ENCODE assay signal across 27 mouse cellular contexts in genomic region chrX:169049550-169049949, GRCm38 (mm10).
DNase-seq lines count a peak whose midpoint lies in the region; ATAC-seq and TF ChIP-seq lines count a peak whose summit lies in the region.
"Had no signal": no experiment of that assay in that cellular context is flagged by ENCODE, and none has a peak within 500 bp of the region (broad histone marks: within the 10 kb centered on the region; RNA-seq: fewer than 3 reads in every experiment).

No protein-coding gene starts in this region.

- H3K9me3 ChIP-seq in liver, embryonic 12.5 days (replicated peaks) = no peaks in the 10 kb centered on the region
- H3K9me3 ChIP-seq in MEL (replicated peaks; ENCODE audit: insufficient read depth, low read length) = no peaks in the 10 kb centered on the region
- H3K9me3 ChIP-seq: embryonic facial prominence, embryonic 13.5 days; forebrain, embryonic 13.5 days; G1E; heart, embryonic 12.5 days; liver, embryonic 13.5 days; lung, embryonic 15.5 days; midbrain, embryonic 10.5 days had no signal

- TF ChIP-seq RAD21 in MEL (IDR thresholded peaks at IDR 0.05; ENCODE audit: low read depth, low read length) = peak; percentile 64

- no peaks in the 10 kb centered on the region for H3K36me3 ChIP-seq in liver, embryonic 12.5 days
- peaks cover 0 to 50% of the 10 kb centered on the region in 2 experiments; a peak in 2 of 4 replicates for H3K36me3 ChIP-seq in MEL (ENCODE audit: control insufficient read depth in 1 of 2, insufficient read depth in 2 of 2, low read length in 2 of 2)
- H3K36me3 ChIP-seq: embryonic facial prominence, embryonic 13.5 days; heart, embryonic 12.5 days; liver, embryonic 13.5 days; lung, embryonic 15.5 days; midbrain, embryonic 10.5 days had no signal

- H3K27ac ChIP-seq in liver, embryonic 12.5 days = no peak overlapping the region
- no peak overlapping the region for H3K27ac ChIP-seq in MEL (ENCODE audit: control insufficient read depth, low read depth, low read length)
- H3K27ac ChIP-seq: embryonic facial prominence, embryonic 13.5 days; forebrain, embryonic 13.5 days; kidney, postnatal 0 days; liver, embryonic 13.5 days; lung, embryonic 15.5 days; midbrain, embryonic 10.5 days had no signal

- TF ChIP-seq EP300 in MEL (IDR thresholded peaks at IDR 0.05; ENCODE audit: low read depth in 1 of 2, low read length in 2 of 2) = no peak

- ATAC-seq in liver, embryonic 12.5 days = no peak
- ATAC-seq: forebrain, embryonic 13.5 days had no signal

- TF ChIP-seq CTCF in MEL (IDR thresholded peaks at IDR 0.05 in 2 of 3, conservative IDR thresholded peaks at IDR 0.05 in 1 of 3; ENCODE audit: control insufficient read depth in 1 of 3, insufficient read depth in 1 of 3, low read depth in 2 of 3, low read length in 3 of 3, poor library complexity in 1 of 3, severe bottlenecking in 1 of 3) = peak in 2 of 3 experiments; percentile 26 to 52; a peak in 3 of 6 replicates

- no peak overlapping the region for H3K9ac ChIP-seq in liver, embryonic 12.5 days
- H3K9ac ChIP-seq in MEL (ENCODE audit: control insufficient read depth, low read depth, low read length, poor library complexity, severe bottlenecking) = no peak overlapping the region
- H3K9ac ChIP-seq: embryonic facial prominence, embryonic 13.5 days; forebrain, embryonic 13.5 days; heart, embryonic 12.5 days; liver, embryonic 13.5 days; lung, embryonic 15.5 days had no signal

- no peak for TF ChIP-seq POLR2A in MEL (IDR thresholded peaks at IDR 0.05; ENCODE audit: control insufficient read depth in 1 of 2, insufficient read depth in 1 of 2, low read depth in 1 of 2, low read length in 2 of 2, poor library complexity in 1 of 2)

- H3K4me1 ChIP-seq in liver, embryonic 12.5 days = peaks cover 18% of the 10 kb centered on the region
- peaks cover 28 to 42% of the 10 kb centered on the region in 2 experiments for H3K4me1 ChIP-seq in MEL (ENCODE audit: control insufficient read depth in 1 of 2, insufficient read depth in 2 of 2, low read length in 2 of 2)
- H3K4me1 ChIP-seq: embryonic facial prominence, embryonic 13.5 days; forebrain, embryonic 13.5 days; lung, embryonic 15.5 days; midbrain, embryonic 10.5 days had no signal

- H3K4me3 ChIP-seq in liver, embryonic 12.5 days = no peak overlapping the region
- no peak overlapping the region for H3K4me3 ChIP-seq in MEL (ENCODE audit: control insufficient read depth in 1 of 2, insufficient read depth in 1 of 2, low read depth in 2 of 2, low read length in 2 of 2)
- H3K4me3 ChIP-seq: embryonic facial prominence, embryonic 13.5 days; erythroblast, embryonic 14.5 days; forebrain, embryonic 13.5 days; heart, embryonic 12.5 days; liver, embryonic 13.5 days; lung, embryonic 15.5 days; midbrain, embryonic 10.5 days had no signal

- peak; percentile 3 for DNase-seq in liver
- peak; percentile 20 for DNase-seq in thymus, postnatal 4 days
- no peak for DNase-seq in thymus, postnatal 36 days
- DNase-seq in MEL (ENCODE audit: low read depth, low spot score) = peak; percentile 61
- no peak for DNase-seq in gastrocnemius, adult 8-10 months (ENCODE audit: low spot score in 2 of 2)
- DNase-seq in ovary, postnatal 36 days (ENCODE audit: low spot score) = no peak
- DNase-seq: adrenal gland, postnatal 14 days; cerebellum, adult 2 months; cerebellum, postnatal 36 days; embryo, embryonic 11 days; gastrocnemius, postnatal 10 days; heart, adult 11 months; heart, postnatal 10 days; kidney, adult 18-20 months; liver, embryonic 13.5 days; right cerebral cortex, adult 18-20 months; right cerebral cortex, postnatal 4 days; thymus, adult 18-20 months had no signal

- no peaks in the 10 kb centered on the region for H3K27me3 ChIP-seq in liver, embryonic 12.5 days (replicated peaks)
- no peaks in the 10 kb centered on the region for H3K27me3 ChIP-seq in MEL (ENCODE audit: control insufficient read depth in 1 of 2, insufficient read depth in 2 of 2, low read length in 2 of 2)
- H3K27me3 ChIP-seq: heart, embryonic 12.5 days; liver, embryonic 13.5 days; lung, embryonic 15.5 days had no signal

- H3K79me2 ChIP-seq in MEL (ENCODE audit: control insufficient read depth, insufficient read depth, low read length, poor library complexity) = peaks cover 8% of the 10 kb centered on the region; the same call in 1 of the 2 replicates

- H3K4me2 ChIP-seq in liver, embryonic 12.5 days = no peak overlapping the region
- H3K4me2 ChIP-seq: embryonic facial prominence, embryonic 13.5 days; forebrain, embryonic 13.5 days; heart, embryonic 12.5 days; liver, embryonic 13.5 days; lung, embryonic 15.5 days had no signal

TF ChIP-seq in MEL, 35 proteins besides CTCF, POLR2A, EP300 and RAD21:
- TF ChIP-seq GABPA (IDR thresholded peaks at IDR 0.05; ENCODE audit: low read depth, low read length) = no peak
- peak; percentile 26; the same call in 1 of the 2 replicates for TF ChIP-seq ZC3H11A (IDR thresholded peaks at IDR 0.05; ENCODE audit: low read depth, low read length)
- TF ChIP-seq SMC3 (IDR thresholded peaks at IDR 0.05; ENCODE audit: low read depth, low read length) = peak; percentile 50
TF ChIP-seq in MEL: peak in this region for 2.

Comparison
In these comparisons a context has a peak if more than half of its experiments do, and no peak if none do; other contexts are left out.
1. DNase-seq: peak in liver (single experiment), thymus, postnatal 4 days (single experiment) and MEL (single experiment); none in thymus, postnatal 36 days (0 of 2), gastrocnemius, adult 8-10 months (0 of 2) and ovary, postnatal 36 days (single experiment).